Mouse (Mus musculus) gastrocnemius, postnatal 36 days (tissue): ENCODE data around the gene Pxk. TPM values are rescaled to one million over a fixed set of nuclear protein-coding genes. Genes with fewer than 3 reads are reported as not detected.

Source experiments
- DNase-seq, 2 experiments: peaks; one replicate each; pipeline ENCODE4 v3.0.0; 2022
- intact Hi-C: fragments of 180-260 bp; cut with DNase I; formaldehyde crosslinking; loops from one replicate; pipeline ENCODE4 v1.15.1; 2025
- total RNA-seq, 2 experiments: library from RNA; stranded (reverse); gene quantifications; 2 replicates each; pipeline ENCODE4 v1.2.3; 2021

Gene Pxk
- total RNA-seq, 2 experiments from 2014 or later: 10.7 to 12.2 TPM

DNA sequence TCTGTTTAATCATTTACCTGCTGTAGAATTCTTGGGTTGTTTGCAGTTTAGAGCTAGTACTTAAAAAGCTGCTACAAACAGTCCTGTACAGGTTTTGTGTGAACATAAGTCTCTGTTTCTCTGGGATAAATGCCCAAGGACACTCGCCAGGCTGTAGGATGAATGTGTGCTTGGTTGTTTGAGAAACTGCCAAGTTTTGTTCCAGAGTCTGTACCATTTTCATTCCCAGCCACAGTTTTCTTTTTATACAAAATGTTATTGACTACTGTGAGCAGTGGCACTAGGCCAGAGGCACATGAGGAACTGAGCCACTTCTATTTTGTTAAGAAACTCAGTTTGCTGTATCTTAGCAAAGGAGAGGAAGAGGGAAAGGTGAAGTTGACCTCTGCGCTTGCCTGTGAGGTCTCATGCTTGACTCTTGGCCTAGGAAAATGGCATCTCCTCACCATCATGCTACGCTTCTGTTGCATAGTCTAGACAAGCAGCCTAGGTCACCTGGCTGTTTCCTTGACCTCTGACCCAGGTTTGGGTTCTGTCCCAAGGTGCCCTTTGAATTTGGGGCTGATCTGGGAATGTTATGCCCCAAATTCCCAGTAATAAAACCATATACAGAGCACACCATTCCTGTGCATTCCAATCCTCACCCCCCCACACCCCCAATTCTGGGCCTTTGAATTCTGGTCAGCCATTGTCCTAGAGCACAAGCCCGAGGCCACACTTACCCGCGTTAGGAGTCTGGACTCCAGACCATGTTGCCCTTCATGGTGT lies 88.5 kb downstream of the Pxk start:
- intact Hi-C loops: no loop called here
- DNase-seq: no peak

DNA sequence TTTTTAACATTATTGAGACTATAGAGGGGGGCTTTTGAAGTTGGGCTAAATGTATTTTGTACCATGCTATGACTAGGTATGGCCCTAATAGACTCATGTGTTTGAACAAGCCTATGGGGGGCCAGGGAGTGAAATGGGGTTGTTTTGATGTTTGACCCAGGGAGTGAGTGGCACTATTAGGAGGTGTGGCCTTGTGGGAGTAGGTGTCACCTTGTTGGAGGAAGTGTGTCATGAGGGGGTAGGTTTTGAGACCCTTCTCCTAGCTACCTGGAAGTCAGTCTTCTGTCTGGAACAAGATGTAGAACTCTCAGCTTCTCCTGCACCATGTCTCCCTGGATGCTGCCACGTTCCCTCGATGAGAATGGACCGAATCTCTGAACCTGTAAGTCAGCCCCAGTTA lies 92.5 kb downstream of the Pxk start:
- intact Hi-C loops: no loop called here

GRCm38 (mm10) chr14:8191331-8191965 lies 93.4 kb downstream of the Pxk start:
- no peak for DNase-seq
- intact Hi-C loops: no loop called here

More for the DNA sequence above, 92.5 kb downstream of the Pxk start:
- no peak for DNase-seq

- intact Hi-C loops: no loop called here
- DNase-seq: no peak
Observed at GRCm38 (mm10) chr14:8192727-8193126, 94.7 kb downstream of the Pxk start.

- intact Hi-C loops: no loop called here
- DNase-seq: no peak
Observed at GRCm38 (mm10) chr14:8200769-8201168, 102.8 kb downstream of the Pxk start.

DNA sequence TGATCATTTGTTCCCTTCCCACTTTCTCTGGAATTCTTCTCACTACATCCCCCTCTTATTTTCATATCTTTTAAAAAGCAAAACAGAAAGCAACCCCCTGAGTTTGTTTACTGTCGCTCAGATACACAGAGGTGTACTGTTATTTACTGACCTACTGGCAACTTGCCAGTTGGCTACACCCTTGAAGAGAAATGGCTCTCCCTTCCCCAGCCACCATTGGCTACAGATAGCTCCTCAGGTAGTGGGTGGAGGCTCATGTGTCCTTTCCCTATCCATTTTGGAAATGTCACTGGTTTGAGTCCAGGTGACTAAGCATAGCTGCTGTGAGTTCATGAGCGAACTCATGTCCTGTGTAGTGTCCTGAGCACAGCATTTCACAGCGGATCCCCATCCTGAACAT lies 103.7 kb downstream of the Pxk start:
- DNase-seq: no peak
- intact Hi-C loops: no loop called here

GRCm38 (mm10) chr14:8206179-8206910 lies 108.3 kb downstream of the Pxk start:
- no peak for DNase-seq

GRCm38 (mm10) chr14:8207105-8207504 lies 109.1 kb downstream of the Pxk start:
- intact Hi-C loops: no loop called here
- DNase-seq: no peak

More at GRCm38 (mm10) chr14:8206179-8206910, 108.3 kb downstream of the Pxk start:
- intact Hi-C loops: no loop called here

DNA sequence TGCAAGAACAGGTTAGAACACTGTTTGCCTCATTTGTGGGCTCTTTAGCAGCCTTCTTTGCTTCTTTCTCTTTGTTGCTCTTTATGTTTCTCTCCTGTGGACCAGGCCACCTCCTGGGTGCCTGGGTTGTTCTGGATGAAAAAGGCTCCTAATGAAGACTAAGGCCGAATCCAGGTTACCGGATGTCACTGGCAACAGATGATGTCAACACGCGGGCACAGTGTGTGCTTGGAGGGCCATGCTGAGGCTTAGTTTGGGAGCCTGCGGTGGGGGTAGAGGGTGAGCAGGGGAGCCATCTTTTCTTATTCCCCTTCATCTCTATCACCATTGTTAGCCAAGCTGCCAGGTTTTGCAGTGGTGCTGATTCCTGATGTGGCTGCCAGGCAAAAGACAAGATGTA lies 109.5 kb downstream of the Pxk start:
- intact Hi-C loops: no loop called here
- no peak for DNase-seq

DNA sequence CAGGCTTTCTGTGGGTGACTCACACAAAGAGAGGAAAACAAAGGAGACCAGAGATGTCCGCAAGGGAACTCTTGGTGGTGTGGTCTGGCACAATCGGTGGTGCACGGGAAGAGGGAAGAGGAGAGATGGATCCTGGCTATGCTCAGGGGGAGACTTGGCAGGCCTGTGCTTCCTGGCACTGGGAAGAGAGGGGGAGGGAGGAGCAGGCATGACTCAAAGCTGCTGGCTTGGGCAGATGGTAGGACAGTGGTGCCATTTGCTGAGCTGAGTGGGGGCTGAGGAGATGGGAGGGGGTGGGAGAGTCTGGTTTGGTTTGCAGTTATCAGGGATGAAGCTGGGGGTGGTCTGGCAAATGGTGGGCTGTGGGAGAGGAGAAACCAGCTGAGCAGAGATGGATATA lies 110.9 kb downstream of the Pxk start:
- intact Hi-C loops: no loop called here
- no peak for DNase-seq

DNA sequence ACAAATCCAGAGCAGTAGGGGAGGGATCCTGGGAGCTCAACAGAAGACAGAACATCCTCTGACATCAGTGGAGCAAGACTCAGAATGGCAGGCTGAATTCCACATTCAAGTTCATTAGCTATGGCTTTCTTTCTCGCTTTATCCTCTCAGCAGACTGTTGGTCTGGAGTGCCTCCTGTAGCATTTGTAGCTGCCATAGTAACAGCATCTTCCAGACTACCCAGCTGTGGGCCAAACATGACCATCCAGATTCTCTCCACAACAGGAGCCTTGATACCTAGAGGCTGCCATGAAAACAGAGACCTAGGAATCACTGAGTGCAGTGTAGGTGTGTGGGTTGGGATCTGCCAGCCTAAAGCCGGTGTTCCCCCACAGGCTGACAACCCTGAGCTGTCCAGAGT lies 111.9 kb downstream of the Pxk start:
- intact Hi-C loops: loop anchor here (5.0 kb wide), 1 partner anchor 38 kb away; the partner anchor contains the start of gene Pdhb
- no peak for DNase-seq

- DNase-seq: no peak
- intact Hi-C loops: loop anchor here (5.0 kb wide), 1 partner anchor 41 kb away; the partner anchor contains the start of gene Pdhb
Observed at GRCm38 (mm10) chr14:8212996-8213395, 115.0 kb downstream of the Pxk start.

GRCm38 (mm10) chr14:8213803-8214224 lies 115.8 kb downstream of the Pxk start, which contains the start of gene Kctd6:
Kctd6 (plus strand) TSS chr14:8214140.
- peak; percentile 97 to 99 for DNase-seq
- intact Hi-C loops: loop anchor here (5.0 kb wide), 1 partner anchor 42 kb away; the partner anchor contains the start of gene Pdhb

Other genes starting within 250 kb of the Pxk start
- not detected for gene Gm45521, start 140.9 kb upstream of the Pxk start, total RNA-seq
- gene Dnase1l3, start 103.6 kb upstream of the Pxk start, total RNA-seq: not detected
- 1 to 10 TPM; 5.3 to 6.0 TPM for gene Abhd6, start 95.3 kb upstream of the Pxk start, total RNA-seq
- gene Rpp14, start 17.8 kb upstream of the Pxk start, total RNA-seq: 10 to 100 TPM; 24.5 to 28.4 TPM
- gene Pdhb, start 74.8 kb downstream of the Pxk start, total RNA-seq: 100 to 1,000 TPM; 307 to 316 TPM
- gene Kctd6, start 115.9 kb downstream of the Pxk start, total RNA-seq: 1 to 10 TPM; 5.7 to 7.7 TPM
- under 1 TPM in 1 of 2 experiments, not detected in 1; 0.37 TPM for gene Acox2, start 161.1 kb downstream of the Pxk start, total RNA-seq
- gene Fam107a, start 219.8 kb downstream of the Pxk start, total RNA-seq: 1 to 10 TPM; 2.7 to 6.1 TPM